Mouse (Mus musculus) embryonic facial prominence, embryonic 10.5 days (tissue): ENCODE measurements around the gene Prm1. TPM values are rescaled to one million over a fixed set of nuclear protein-coding genes. Genes with fewer than 3 reads are reported as not detected.

Experiments
- DNase-seq: peaks from one replicate; pipeline ENCODE4 v3.0.0-alpha.2; 2017; ENCODE audit warnings: low spot score
- H3K27ac ChIP-seq: fragments of 300-500 bp; sonication (generic); replicated peaks from 2 replicates; pipeline ENCODE4 v1.5.1; 2016; ENCODE audit warnings: mild to moderate bottlenecking
- H3K27me3 ChIP-seq: fragments of 300-500 bp; sonication (generic); replicated peaks from 2 replicates; pipeline ENCODE4 v1.6.1; 2016; ENCODE audit warnings: low read depth, mild to moderate bottlenecking; ENCODE audit not compliant: poor library complexity, severe bottlenecking
- H3K36me3 ChIP-seq: fragments of 300-500 bp; sonication (generic); replicated peaks from 2 replicates; pipeline ENCODE4 v1.6.1; 2016; ENCODE audit warnings: mild to moderate bottlenecking, moderate library complexity
- H3K4me1 ChIP-seq: fragments of 300-500 bp; sonication (generic); 2 replicates; pipeline ENCODE4 v1.6.1; 2016
- H3K4me3 ChIP-seq: fragments of 300-500 bp; sonication (generic); 2 replicates; pipeline ENCODE4 v1.5.1; 2016; ENCODE audit warnings: mild to moderate bottlenecking, moderate library complexity
- H3K9me3 ChIP-seq: fragments of 300-500 bp; sonication (generic); 2 replicates; pipeline ENCODE4 v1.6.1; 2016; ENCODE audit warnings: mild to moderate bottlenecking
- WGBS: fragments of 180-500 bp; shearing (Covaris S2); methylation state at CpG from one replicate; pipeline ENCODE4 v1.1.7; 2016; 5-methylcytosine and 5-hydroxymethylcytosine counted together
- polyA plus RNA-seq: library from polyadenylated mRNA; unstranded; fragments of >200 nt; fragmentation: Nextera tagmentation; extraction: Ambion mirVana; gene quantifications from 2 replicates; pipeline ENCODE4 v1.2.1, GENCODE M21; 2016

Gene Prm1
- polyA plus RNA-seq, 1 experiment from 2014 or later, result 0.36 TPM

DNA sequence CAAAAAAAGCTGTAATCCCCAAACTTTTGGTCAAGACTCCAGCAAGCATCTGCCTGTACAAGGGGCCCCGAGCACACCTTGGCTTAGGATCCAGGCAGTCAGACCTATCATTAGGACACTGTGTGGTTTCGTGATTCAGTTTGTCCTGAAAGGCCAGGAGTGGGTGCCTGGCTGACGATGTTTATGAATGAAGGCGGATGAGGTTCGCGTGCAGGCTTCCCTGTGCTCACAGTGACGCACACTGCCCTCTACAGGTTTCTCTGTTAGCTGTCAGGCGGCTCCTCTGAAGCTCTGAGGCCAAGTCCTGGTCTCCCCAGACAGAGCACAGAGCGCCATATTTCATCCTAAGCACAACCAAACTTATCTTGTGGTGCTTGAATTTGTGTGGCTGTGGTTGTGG lies 19.4 kb downstream of the Prm1 start:
- no peaks in the 10 kb centered on the region for H3K9me3 ChIP-seq
- no peaks in the 10 kb centered on the region for H3K36me3 ChIP-seq
- peak overlapping the region; percentile 93 for H3K27ac ChIP-seq
- WGBS, result 3% methylated on average over 9 of the region's 9 CpGs
- peak overlapping the region; percentile 78 for H3K4me3 ChIP-seq
- peaks cover 40% of the 10 kb centered on the region for H3K27me3 ChIP-seq
- peaks cover 71% of the 10 kb centered on the region for H3K4me1 ChIP-seq
- peak; percentile 88 for DNase-seq

DNA sequence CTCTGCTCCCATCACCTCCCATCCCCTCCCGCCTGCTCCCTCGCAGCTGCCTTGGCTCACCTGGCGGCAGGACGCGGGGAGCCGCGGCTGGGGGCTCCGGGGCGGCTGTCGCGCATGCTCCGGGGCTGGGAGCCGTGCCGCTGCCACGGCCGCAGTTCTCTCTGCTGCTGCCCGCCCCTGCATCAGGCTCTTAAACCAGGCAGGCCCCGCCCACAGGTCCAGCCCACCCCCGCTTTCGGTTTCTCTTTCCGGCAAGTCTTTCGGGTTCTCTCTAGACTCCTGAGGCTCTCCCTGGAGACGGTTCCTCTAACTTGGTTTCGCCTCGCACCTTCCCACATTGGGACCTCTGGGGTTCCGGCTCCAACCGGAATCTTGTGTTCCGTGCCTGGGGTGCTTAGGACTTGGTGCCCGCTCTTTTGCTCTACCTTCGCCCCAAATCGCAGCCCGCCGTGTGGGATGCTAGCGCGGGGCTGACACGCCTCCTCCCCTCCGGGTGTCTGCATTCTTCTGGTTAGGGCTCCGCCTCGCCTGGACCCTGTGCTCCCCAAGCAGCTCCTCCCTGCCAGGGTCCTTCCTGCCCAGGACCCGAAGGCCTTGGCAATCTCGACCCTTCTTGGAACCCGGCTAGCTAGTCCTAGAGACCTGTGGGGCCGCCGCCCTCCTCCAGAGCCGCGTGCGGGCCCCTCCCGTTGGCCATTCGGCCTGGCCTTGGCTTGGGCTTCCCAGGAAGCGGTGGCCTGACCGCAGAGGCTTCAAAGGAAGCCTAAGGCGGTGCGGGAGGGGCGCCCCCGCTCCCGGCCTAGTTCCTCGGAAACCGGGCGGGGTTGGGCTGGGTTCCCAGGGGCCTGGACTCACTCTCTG lies 20.0 kb downstream of the Prm1 start, which contains the start of gene Socs1:
Gene Socs1 (minus strand): TSS at position 166 of the 861 bp plus-strand sequence.
- no peaks in the 10 kb centered on the region for H3K9me3 ChIP-seq
- no peaks in the 10 kb centered on the region for H3K36me3 ChIP-seq
- peak within 1 kb of the TSS; percentile 93 for H3K27ac ChIP-seq
- WGBS, result under 1% methylated on average over 59 of the region's 59 CpGs
- peak; percentile 93 for DNase-seq
- peaks cover 77% of the 10 kb centered on the region for H3K4me1 ChIP-seq
- peaks cover 37% of the 10 kb centered on the region for H3K27me3 ChIP-seq
- H3K4me3 ChIP-seq, result peak within 1 kb of the TSS; percentile 78

DNA sequence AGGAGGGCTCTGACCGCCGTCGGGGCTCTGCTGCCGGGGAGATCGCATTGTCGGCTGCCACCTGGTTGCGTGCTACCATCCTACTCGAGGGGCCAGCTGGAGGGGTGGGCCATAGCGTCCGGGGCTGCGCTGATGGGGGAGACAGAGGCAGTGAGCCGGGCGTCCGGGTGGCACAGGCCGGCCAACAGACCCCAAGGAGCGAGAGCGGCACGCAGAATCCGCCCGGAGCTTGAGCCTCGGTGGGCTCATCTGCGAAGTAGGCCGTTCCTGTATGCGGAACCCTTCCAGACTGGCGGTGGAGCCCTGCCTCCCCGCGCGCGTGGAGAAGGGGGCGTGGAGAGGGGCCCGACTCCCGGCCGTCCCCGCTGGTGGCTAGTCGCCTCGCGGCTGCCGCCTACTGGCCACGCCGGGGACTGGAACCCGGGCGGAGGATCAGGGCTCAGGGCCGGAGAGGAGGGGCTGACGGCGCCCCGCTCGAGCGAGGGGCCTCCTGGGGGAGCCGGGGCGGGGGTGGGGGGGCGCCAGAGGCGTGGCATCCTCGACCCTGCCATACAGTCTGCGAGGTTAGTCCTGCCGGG lies 20.8 kb downstream of the Prm1 start:
- no peaks in the 10 kb centered on the region for H3K9me3 ChIP-seq
- WGBS, result under 1% methylated on average over 55 of the region's 55 CpGs

DNA sequence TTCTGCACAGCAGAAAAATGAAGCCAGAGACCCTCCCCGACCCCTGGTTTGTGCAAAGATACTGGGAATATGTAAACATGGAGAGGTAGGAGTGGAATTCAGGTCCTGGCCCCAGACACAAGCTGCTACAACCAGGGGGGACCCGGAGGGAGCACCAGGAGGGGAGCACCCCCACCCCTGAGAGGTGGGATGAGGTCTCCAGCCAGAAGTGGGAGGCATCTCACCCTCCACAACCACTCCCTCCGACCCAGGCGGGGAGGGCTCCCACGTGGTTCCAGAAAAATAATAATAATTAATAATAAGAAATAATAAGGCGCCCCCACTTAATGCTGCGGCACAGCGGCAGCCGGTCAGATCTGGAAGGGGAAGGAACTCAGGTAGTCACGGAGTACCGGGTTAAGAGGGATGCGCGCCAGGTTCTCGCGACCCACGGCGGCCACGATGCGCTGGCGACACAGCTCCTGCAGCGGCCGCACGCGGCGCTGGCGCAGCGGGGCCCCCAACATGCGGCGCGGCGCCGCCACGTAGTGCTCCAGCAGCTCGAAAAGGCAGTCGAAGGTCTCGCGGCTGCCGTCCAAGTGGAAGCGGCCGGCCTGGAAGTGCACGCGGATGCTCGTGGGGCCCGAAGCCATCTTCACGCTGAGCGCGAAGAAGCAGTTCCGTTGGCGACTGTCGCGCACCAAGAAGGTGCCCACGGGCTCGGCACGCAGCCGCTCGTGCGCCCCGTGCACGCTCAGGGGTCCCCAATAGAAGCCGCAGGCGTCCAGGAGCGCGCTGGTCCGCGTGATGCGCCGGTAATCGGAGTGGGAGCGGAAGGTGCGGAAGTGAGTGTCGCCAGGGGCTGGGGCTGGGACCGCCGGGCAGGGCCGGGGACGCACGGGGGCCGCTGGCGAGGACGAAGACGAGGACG lies 21.5 kb downstream of the Prm1 start:
- Histone ChIP-seq H3K9me3 (no peaks in the 10 kb centered on the region), H3K27ac (peak overlapping the region; percentile 93), H3K36me3 (no peaks in the 10 kb centered on the region), H3K4me3 (peak overlapping the region; percentile 78), H3K27me3 (peaks cover 27% of the 10 kb centered on the region), H3K4me1 (peaks cover 75% of the 10 kb centered on the region)
- WGBS, result 3% methylated on average over 81 of the region's 81 CpGs
- DNase-seq, result peak; percentile 71

More for the DNA sequence above, 20.8 kb downstream of the Prm1 start:
- Histone ChIP-seq H3K4me3 (peak overlapping the region; percentile 78), H3K4me1 (peaks cover 77% of the 10 kb centered on the region), H3K27me3 (peaks cover 30% of the 10 kb centered on the region), H3K27ac (peak overlapping the region; percentile 93), H3K36me3 (no peaks in the 10 kb centered on the region)
- DNase-seq, result peak; percentile 96

DNA sequence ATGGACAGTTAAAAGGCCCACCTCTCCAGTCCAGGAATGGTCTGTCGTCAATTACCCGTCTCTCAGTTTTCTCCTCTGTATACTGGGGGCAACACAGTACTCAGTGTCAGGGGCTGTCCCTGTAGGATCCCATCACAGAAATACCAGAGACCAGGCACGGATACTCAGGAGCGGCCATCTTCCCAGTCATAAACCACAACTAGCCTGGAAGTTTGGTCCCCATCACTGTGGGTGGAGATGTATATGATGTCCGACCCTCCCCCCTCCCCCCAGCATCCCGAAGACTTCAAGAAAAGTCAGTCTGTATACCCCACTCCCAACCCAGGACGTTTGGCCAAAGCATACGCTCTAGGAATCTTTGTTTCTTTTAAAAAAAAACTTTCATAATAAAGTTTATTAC lies 22.2 kb downstream of the Prm1 start:
- Histone ChIP-seq H3K4me3 (peak overlapping the region; percentile 78; the same call in 1 of the 2 replicates), H3K9me3 (no peaks in the 10 kb centered on the region), H3K36me3 (no peaks in the 10 kb centered on the region), H3K4me1 (peaks cover 69% of the 10 kb centered on the region), H3K27ac (no peak overlapping the region), H3K27me3 (peaks cover 27% of the 10 kb centered on the region)
- no peak for DNase-seq
- 68% methylated on average over 8 of the region's 8 CpGs for WGBS

DNA sequence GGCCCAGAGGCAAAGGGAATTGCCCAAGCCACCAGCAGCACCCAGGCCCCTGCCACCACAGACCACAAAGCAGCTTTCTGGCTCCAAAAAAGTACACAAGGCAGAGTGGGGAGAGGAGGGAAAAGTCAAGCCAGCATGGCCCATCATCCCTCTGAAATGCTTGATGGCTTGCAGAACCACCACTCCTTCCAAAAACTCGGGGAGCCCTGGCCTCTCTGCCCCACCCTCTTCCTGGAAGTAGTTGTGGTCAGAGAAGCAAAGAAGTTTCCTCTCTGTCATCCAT lies 22.5 kb downstream of the Prm1 start:
- WGBS, result 48% methylated on average over 1 of the region's 1 CpGs
- no peak overlapping the region for H3K27ac ChIP-seq
- no peaks in the 10 kb centered on the region for H3K36me3 ChIP-seq
- no peaks in the 10 kb centered on the region for H3K9me3 ChIP-seq
- H3K27me3 ChIP-seq, result peaks cover 27% of the 10 kb centered on the region
- no peak for DNase-seq
- peaks cover 65% of the 10 kb centered on the region for H3K4me1 ChIP-seq
- no peak overlapping the region for H3K4me3 ChIP-seq

DNA sequence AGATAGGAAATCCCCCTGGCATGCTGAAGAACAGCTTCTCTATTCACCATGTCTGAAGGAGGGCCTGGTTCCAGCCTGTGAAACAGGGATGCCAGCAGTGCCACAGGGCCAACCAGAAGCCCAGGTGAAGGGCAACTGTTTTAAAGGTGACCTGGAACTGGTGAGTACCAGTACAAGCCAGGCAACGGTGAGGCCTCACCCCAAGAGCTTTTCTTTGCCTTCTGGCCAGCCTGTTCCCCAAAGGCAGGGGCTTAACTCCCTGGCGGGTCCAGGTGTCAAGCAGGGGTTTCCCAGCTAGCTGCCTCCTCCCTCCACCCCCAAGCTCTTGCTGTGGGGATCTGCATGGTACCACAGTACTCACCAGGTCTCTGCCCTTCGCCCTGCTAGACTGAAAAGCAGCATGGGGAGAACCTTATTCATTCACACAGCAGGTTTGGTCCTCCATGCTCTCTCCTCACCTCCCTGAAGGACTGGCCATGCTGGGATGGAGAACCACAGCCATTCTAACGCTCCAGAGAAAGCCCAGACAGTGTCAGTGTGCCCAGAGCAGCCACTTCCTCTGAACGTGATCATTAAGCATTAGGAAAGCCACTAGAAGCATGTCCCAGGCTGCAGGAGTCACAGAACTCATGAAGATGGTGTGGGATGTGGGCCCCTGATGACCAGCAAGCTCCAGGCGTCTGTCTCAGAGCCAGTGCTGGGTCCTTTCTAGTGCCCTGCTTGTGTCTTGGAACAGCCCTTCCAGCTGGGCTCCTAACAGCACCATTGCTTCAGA lies 23.1 kb downstream of the Prm1 start:
- WGBS, result 44% methylated on average over 6 of the region's 6 CpGs
- Histone ChIP-seq H3K27me3 (peaks cover 27% of the 10 kb centered on the region), H3K9me3 (no peaks in the 10 kb centered on the region), H3K4me1 (peaks cover 64% of the 10 kb centered on the region), H3K4me3 (no peak overlapping the region), H3K27ac (peak overlapping the region; percentile 62), H3K36me3 (no peaks in the 10 kb centered on the region)
- DNase-seq, result no peak

DNA sequence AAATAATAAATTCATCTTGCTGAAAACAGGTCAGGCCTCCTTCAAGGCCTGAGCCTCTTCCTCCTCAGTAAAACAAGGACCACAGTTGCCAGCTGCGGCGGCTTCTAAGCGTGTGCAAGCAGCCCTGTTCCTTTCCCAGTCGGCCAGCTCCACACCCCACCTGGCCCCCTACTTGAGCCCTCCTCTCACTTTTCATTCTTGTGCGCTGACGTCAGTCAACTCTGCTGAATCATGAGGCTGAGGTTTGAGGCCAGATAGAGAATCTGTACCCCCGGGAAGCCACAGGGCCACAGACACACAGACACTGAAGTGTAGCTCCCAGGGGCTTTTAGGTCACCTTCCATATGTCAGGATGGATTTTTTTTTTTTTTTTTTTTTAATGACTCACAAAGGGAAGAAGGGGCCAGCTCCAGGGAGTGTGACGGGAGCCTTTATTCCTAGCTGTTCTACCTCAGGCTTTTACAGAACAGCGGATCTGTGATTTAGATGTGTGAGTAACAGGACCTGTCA lies 23.7 kb downstream of the Prm1 start:
- peaks cover 62% of the 10 kb centered on the region for H3K4me1 ChIP-seq
- H3K27ac ChIP-seq, result 0 out of 2 replicates have a peak overlapping the region, but pooled peaks have one; percentile 62
- H3K27me3 ChIP-seq, result peaks cover 27% of the 10 kb centered on the region
- WGBS, result 37% methylated on average over 9 of the region's 9 CpGs
- DNase-seq, result peak; percentile 55
- no peaks in the 10 kb centered on the region for H3K36me3 ChIP-seq
- H3K4me3 ChIP-seq, result no peak overlapping the region
- H3K9me3 ChIP-seq, result no peaks in the 10 kb centered on the region

DNA sequence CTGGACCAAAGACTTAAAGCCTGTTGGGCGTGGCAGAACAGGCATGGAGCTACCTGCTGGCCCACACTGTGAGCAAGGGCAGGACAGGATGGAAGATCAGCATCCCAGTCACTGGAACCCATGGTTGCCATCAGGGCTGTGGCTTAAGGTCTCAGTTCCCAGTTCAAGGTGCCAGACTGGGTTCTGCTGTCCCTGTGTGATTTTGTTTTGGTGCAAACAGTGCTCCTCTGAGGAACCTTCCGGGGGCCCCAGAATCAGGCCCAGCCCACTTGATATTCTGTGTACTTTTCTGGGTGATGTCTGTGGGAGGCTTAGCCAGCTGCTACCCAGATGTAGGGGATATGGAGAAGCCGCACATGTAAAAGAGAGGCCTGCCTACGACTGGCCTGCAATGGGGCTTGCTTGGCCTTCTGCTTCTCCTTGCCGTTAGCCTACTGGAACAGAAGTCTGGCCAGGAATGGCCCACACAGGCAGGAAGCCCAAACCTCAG lies 25.0 kb downstream of the Prm1 start:
- Histone ChIP-seq H3K9me3 (no peaks in the 10 kb centered on the region), H3K27ac (peak overlapping the region; percentile 19), H3K27me3 (peaks cover 27% of the 10 kb centered on the region), H3K36me3 (no peaks in the 10 kb centered on the region), H3K4me1 (peaks cover 55% of the 10 kb centered on the region), H3K4me3 (no peak overlapping the region)
- DNase-seq, result no peak
- WGBS, result 81% methylated on average over 5 of the region's 5 CpGs

DNA sequence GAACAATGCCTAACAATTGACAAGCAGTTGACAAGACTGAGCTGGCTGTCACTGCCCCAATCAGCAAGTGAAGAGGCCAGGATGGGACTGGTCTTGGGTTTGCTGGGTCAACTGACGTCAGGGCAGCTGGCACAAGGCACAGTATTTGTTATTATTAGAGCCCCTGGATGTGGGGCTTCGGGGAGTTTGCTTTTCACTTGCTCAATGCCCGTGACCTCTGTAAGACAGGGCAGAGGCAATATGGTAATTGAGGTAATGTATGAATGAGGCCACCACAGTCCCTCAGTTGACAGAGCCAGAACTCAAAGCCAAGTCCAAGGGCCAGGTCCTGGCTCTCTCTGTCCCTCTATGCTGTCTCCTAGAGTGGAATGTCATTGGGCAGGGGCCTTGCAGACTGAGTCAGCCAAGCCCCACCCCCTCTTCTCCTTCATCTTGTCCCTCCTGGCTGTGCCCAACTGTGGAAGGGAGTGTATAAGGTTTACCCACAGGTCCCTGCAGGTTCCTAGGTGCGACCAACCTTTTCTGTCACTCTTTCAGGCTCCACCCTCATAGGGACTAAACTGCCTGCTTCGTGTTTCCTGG lies 28.0 kb downstream of the Prm1 start:
- H3K27ac ChIP-seq, result no peak overlapping the region
- no peaks in the 10 kb centered on the region for H3K9me3 ChIP-seq
- H3K4me3 ChIP-seq, result no peak overlapping the region
- H3K36me3 ChIP-seq, result no peaks in the 10 kb centered on the region
- H3K4me1 ChIP-seq, result peaks cover 29% of the 10 kb centered on the region
- DNase-seq, result no peak
- H3K27me3 ChIP-seq, result peaks cover 5% of the 10 kb centered on the region
- 69% methylated on average over 5 of the region's 5 CpGs for WGBS

DNA sequence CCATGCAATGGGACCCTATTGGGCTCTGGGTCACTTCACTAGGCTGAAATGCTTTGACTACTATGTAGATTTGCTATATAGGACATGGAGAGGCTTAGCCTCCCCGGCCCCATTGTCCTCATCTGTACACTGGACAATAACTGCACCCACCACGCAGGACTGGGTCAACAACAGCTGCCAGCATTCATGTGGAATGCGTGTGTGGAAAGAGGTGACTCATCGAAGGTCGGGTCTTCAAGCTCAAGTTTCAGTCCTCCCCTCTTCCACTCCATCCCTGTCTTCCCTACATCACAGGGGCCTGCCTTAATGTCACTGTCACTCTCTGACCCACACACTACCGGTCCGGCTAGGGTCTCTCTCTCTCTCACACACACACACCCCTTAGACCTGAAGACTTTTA lies 29.3 kb downstream of the Prm1 start:
- Histone ChIP-seq H3K4me1 (peaks cover 15% of the 10 kb centered on the region), H3K9me3 (no peaks in the 10 kb centered on the region), H3K4me3 (no peak overlapping the region), H3K27ac (no peak overlapping the region), H3K27me3 (no peaks in the 10 kb centered on the region), H3K36me3 (no peaks in the 10 kb centered on the region)
- no peak for DNase-seq
- 61% methylated on average over 7 of the region's 7 CpGs for WGBS
